Mouse (Mus musculus) common myeloid progenitor, adult 5-6 weeks (primary cell): ENCODE measurements around the gene Angptl2. TPM values are rescaled to one million over a fixed set of nuclear protein-coding genes. Genes with fewer than 3 reads are reported as not detected.
A peak's percentile ranks its signal among the peaks of the same experiment; 100 is the strongest.

Experiments used
- ATAC-seq: replicated peaks from 2 replicates; pipeline ENCODE4 v1.8.0; 2016; ENCODE audit warnings: low read depth, mild to moderate bottlenecking, moderate TSS enrichment, inconsistent platforms; ENCODE audit not compliant: poor library complexity, severe bottlenecking
- total RNA-seq: library from RNA; stranded (forward); fragments of 200-1000, 187-1606 nt; gene quantifications from 2 replicates; pipeline ENCODE4 v1.2.3, GENCODE M21; 2017

Angptl2 gene
- 2.2 and 3.2 TPM in 2 replicates for total RNA-seq

- ATAC-seq = peak; percentile 91
Measured at GRCm38 (mm10) chr2:33215700-33216509, at the start of gene Angptl2. Angptl2 (plus strand) TSS chr2:33216069.

GRCm38 (mm10) chr2:33167060-33167459, 48.8 kb upstream of the Angptl2 start:
- no peak; the same call in 1 of the 2 replicates for ATAC-seq

- no peak for ATAC-seq
Measured at GRCm38 (mm10) chr2:33169445-33169844, 46.4 kb upstream of the Angptl2 start.

- ATAC-seq = no peak
Measured at GRCm38 (mm10) chr2:33170777-33171565, 44.9 kb upstream of the Angptl2 start.

GRCm38 (mm10) chr2:33173126-33173525, 42.7 kb upstream of the Angptl2 start:
- peak; percentile 18; the same call in 1 of the 2 replicates for ATAC-seq

- no peak for ATAC-seq
Measured at GRCm38 (mm10) chr2:33173686-33174085, 42.2 kb upstream of the Angptl2 start.

GRCm38 (mm10) chr2:33176516-33176915, 39.4 kb upstream of the Angptl2 start:
- peak; percentile 86 for ATAC-seq

GRCm38 (mm10) chr2:33176921-33177320, 38.9 kb upstream of the Angptl2 start:
- no peak for ATAC-seq

- ATAC-seq = no peak
Measured at GRCm38 (mm10) chr2:33177443-33178242, 38.2 kb upstream of the Angptl2 start.

GRCm38 (mm10) chr2:33178243-33178932, 37.5 kb upstream of the Angptl2 start:
- ATAC-seq = no peak

GRCm38 (mm10) chr2:33179171-33179929, 36.5 kb upstream of the Angptl2 start:
- no peak for ATAC-seq

- ATAC-seq = no peak
Measured at GRCm38 (mm10) chr2:33179930-33180630, 35.8 kb upstream of the Angptl2 start.

GRCm38 (mm10) chr2:33183321-33183720, 32.5 kb upstream of the Angptl2 start:
- no peak for ATAC-seq

- no peak for ATAC-seq
Measured at GRCm38 (mm10) chr2:33184641-33185040, 31.2 kb upstream of the Angptl2 start.

- peak; percentile 68; the same call in 1 of the 2 replicates for ATAC-seq
Measured at GRCm38 (mm10) chr2:33185258-33185657, 30.6 kb upstream of the Angptl2 start.

- no peak for ATAC-seq
Measured at GRCm38 (mm10) chr2:33186505-33186904, 29.4 kb upstream of the Angptl2 start.

GRCm38 (mm10) chr2:33187874-33188273, 28.0 kb upstream of the Angptl2 start:
- ATAC-seq = no peak

- ATAC-seq = no peak
Measured at GRCm38 (mm10) chr2:33188925-33189670, 26.8 kb upstream of the Angptl2 start.
